Mouse (Mus musculus) urinary bladder, postnatal 14 days (tissue): ENCODE measurements around the gene Macrod1.

ENCODE experiments used
- DNase-seq: peaks from one replicate; pipeline ENCODE4 v3.0.0; 2021; ENCODE audit warnings: low spot score

Gene Macrod1

DNA sequence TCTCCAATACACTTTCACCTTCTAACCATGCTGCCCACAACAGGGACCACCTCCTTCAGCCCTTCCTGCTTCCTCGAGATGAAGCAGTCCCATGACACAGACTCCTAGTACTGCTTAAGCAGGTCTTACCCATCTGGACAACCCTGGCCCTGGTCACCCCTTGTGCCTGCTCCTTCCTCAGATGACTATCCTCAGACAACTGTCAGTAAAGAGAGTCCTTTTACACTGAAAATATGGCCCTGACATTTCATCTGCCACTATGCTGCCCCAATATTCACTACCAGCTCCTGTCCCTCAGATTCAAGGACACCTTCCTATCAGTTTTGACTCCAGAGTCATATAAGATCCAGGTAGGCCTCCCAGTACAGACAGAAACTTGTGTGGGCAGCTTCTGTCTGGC lies 143.8 kb downstream of the Macrod1 start:
- DNase-seq: no peak

- no peak for DNase-seq
These were observed 148.3 kb downstream of the Macrod1 start for GRCm38 (mm10) chr19:7204898-7205297.

DNA sequence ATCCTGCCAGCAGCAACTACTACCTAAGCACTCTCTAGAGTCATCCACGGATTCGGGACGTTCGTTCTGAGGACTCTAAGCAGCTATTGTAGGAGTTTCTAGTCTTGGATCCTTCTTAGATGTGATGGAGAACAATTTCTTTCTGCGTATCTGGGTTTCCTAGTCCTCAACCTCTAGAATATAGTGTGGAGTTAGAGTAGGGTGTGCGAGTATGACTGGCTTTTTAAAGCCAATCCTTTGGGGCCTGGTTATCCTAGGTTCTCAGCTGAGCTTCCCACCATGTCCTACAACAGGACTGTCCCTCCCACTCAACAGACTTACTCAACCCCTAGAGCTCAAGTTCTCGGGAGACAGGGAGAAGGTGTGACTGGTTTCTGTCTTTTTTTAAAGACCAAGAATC lies 148.7 kb downstream of the Macrod1 start:
- no peak for DNase-seq

GRCm38 (mm10) chr19:7205753-7206736 lies 149.4 kb downstream of the Macrod1 start, which contains the start of gene Otub1:
Gene Otub1, minus strand, starts transcription at chr19:7206316.
- DNase-seq: peak; percentile 94

GRCm38 (mm10) chr19:7209907-7210646 lies 153.5 kb downstream of the Macrod1 start:
- no peak for DNase-seq

DNA sequence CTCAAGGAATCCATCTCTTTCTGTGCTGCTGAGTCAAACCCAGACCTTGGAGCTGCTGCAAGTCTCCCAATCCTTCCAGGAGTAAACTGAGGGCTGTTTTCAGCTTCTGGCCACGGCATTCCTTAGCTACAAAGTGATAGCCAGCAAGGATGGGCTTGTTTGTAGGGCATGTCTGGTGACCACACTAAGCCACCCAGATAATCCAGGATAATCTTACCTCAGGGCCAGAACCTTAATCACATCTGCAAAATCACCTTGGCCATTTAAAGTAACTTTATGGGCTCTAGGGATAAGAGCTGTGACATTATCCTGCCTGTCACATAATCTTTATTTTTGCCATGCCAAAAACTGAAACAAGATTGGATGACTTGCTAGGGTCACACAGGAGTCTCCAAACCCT lies 155.6 kb downstream of the Macrod1 start:
- DNase-seq: no peak

DNA sequence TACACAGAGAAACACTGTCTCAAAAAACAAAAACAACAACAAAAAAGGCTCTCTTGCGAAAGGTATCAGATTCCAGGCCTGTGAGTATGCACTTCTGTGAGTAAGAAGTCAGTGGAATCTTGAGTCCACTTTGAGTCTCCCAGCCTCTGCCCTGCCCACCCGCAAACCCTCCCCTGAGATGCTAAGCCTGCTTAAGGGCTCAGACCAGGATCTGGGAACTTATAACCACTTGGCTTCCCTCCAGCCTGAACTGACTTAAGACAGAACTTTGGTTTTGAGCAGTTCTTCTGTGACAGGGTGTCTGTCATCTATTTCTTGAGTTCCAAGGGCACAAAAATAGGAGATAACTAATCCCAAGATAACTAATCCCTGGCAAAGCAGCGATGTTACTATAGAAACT lies 156.4 kb downstream of the Macrod1 start:
- DNase-seq: no peak

DNA sequence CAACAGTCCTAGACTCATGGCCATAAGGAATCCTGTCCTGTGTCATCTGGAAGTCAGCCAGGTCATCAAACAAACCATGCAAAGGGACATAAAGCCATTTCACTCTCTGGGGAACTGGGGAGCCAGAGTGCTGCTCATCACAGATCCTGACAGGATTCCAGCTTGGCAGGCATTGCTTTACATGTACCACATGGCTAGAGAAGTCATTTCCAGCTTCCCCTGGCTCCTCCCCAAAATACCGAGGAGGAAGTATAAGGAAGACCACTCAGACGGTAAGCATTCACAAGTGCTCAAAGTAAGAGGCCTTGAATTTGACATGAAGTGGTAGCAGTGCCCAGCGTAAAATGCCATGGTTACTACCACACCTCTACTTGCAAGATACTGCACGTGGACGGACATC lies 157.9 kb downstream of the Macrod1 start:
- no peak for DNase-seq

DNA sequence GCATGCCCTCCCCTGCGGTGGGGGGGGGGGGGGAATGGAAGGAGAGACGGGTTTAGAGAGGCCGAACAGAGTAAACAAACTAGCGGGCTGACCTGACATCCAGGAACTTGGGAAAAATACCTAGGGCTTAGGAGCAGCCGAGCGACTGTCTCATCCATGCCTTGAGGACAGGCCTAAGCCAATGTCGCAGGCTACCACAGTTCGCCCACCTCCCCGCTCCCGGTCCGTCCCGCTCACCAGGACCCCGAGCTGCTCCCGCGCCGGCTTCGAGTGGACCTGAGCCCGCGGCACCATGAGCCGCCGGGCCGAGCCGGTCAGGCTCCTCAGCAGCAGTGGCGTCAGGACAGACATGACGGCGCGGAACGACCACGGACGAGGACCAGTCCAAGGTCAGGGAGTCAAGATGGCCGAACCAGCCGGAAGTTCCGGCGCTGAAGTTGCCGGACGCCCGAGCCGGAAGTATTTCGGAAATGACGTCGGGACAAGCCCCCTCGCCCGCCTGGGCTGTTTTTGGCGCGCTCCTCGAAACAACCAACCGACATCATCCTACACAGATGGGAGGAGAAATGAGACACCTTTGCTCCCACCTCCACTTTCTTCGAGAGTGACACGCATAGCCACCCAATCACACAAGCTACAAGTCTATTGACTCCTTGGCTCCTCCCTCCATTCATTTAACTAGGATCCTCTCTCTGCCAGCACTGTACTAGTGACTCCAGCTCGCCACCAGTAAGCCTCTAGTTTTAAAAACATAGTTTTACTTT lies 160.7 kb downstream of the Macrod1 start, which contains the start of gene Cox8a:
Cox8a (minus strand) TSS at position 455 of the 764 bp plus-strand sequence.
- peak; percentile 96 for DNase-seq

DNA sequence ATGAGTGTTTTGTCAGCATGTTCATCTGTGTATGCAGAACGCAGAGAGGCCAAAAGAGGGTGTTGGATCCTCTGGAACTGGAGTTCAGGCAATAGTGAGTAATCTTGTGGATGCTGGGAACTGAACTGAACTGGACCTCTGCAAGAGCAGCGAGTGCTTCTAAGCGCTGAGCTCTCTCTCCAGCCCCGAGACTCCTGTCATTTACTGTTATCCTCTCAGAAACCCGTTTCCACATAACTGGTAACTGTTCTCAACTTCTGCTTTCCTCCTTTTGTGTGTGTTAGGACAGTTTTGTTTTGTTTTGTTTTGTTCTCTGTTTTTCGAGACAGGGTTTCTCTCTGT lies 161.3 kb downstream of the Macrod1 start:
- no peak for DNase-seq

DNA sequence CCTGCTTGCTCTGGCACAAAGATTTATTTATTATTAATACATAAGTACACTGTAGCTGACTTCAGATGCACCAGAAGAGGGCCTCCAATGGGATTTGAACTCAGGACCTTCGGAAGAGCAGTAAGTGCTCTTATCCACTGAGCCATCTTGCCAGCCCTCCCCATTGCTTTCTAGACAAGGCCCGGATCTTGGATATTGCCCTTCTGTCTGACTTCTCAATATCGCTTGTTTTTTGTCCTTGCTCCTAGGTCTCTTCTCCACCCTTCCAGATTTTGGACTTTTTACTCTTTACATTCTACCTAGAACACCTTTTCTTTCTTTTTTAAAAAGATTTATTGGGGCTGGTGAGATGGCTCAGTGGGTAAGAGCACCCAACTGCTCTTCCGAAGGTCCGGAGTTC lies 162.1 kb downstream of the Macrod1 start:
- no peak for DNase-seq

GRCm38 (mm10) chr19:7222196-7222595 lies 165.6 kb downstream of the Macrod1 start:
- no peak for DNase-seq

DNA sequence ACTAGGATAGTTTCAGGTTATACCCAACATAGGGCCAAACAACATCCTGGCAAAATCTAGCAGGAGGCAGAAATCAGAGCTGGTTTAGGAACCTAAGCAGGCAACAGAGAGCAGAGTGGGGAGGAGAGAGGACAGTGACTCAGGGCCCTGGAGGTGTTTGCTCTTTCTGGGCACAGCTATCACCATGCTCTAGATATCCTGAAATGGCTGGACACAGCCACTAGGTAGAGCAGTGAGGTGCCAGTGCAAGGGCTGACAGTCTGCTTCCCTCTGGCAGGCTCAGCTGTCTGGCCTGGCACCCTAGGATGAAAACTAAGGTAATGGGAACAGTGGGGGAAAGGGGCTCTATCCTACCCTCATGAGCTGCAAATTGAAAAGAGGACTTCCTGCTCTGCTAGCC lies 166.9 kb downstream of the Macrod1 start:
- no peak for DNase-seq

GRCm38 (mm10) chr19:7224253-7224652 lies 167.6 kb downstream of the Macrod1 start:
- no peak for DNase-seq

GRCm38 (mm10) chr19:7225096-7225690 lies 168.6 kb downstream of the Macrod1 start:
- no peak for DNase-seq

DNA sequence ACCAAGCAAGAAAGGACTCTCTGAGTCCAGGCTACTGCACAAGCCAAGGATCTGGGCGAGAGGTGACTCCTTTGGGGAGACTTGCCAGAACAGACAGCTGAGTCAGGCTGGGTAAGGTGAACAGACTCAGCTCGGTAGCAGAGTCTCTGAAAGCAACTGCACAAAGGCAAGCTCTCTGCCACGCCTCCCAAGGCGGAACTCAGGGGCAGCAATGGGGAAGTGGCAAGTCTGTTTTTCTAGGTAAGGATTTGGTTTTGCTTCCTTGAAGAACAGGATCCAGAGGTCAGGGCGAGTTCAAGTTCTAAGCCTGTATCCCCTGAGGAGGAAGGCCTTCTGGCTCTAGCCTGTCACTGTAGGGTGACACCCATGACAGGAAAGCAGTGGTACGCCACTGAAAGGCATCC lies 169.9 kb downstream of the Macrod1 start:
- peak; percentile 50 for DNase-seq

DNA sequence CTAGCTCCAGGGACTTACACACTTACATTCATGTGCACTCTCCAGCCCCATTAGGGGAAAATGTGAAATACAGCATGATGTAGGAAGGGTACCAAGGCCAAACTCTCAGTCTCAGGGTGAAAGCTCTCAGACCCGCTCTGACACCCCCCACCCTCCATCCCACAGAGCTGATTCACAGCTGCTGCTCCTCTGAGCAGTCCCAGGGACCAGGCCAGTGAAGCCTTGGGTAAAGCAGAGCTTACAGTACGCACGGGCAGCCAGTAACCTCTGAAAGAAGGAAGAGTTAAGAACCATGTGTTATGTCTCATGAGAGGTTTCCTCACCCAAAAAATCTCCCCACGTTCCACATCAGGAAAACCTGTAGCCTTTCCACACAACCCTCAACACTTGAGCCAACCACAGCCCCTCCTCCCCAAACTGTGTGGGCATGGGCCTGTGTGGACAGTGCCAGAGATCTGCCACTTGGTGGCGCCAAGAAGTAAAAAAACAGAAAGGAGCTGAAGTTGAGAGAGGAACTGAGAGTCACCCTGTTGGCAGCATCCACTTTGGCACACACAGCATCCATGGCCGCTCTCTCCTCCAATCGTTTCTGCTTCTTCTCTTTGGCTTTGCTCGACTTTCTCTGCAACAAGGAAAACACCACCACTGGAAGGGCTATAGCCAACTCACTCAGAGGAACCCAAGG lies 178.1 kb downstream of the Macrod1 start:
- DNase-seq: peak; percentile 82

GRCm38 (mm10) chr19:7235461-7235860 lies 178.9 kb downstream of the Macrod1 start:
- DNase-seq: no peak

DNA sequence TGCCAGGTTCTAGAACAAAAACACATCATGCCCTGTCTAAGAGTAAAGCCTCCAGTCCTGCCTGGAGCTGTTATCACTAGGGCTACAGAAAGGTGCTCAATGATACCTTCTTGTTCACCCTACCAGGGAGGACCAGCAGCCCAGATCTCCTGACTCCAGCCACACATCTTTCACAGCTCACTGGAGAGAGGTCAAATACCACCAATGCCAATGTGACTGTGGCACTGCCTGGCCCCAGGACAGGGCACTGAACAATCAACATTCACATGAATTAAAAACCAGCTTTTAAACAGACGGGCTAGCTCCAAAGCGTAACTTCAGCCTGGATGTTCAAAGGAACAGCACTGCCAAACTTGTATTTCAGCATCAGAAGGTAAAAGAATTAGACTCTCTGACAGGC lies 179.4 kb downstream of the Macrod1 start:
- DNase-seq: no peak

- DNase-seq: no peak
These were observed 180.1 kb downstream of the Macrod1 start for GRCm38 (mm10) chr19:7236742-7237141.

GRCm38 (mm10) chr19:7239574-7239973 lies 183.0 kb downstream of the Macrod1 start:
- no peak for DNase-seq
